Mouse (Mus musculus): ENCODE data around the gene Myl7. TPM values are rescaled to one million over a fixed set of nuclear protein-coding genes. Genes with fewer than 3 reads are reported as not detected.
A peak's percentile ranks its signal among the peaks of the same experiment; 100 is the strongest.

Gene Myl7
- polyA plus RNA-seq, 1 experiment from 2014 or later, result 6,952 TPM

GRCm38 (mm10) chr11:5858723-5859122 lies 39.9 kb downstream of the Myl7 start:
- WGBS, result 81% methylated on average over 1 of the region's 1 CpGs
- Histone ChIP-seq H3K27ac (no peak overlapping the region), H3K4me1 (peaks cover 41% of the 10 kb centered on the region)

GRCm38 (mm10) chr11:5856479-5857130 lies 42.0 kb downstream of the Myl7 start:
- Histone ChIP-seq H3K9me3 (no peaks in the 10 kb centered on the region), H3K4me1 (peaks cover 30% of the 10 kb centered on the region), H3K27ac (no peak overlapping the region), H3K36me3 (no peaks in the 10 kb centered on the region), H3K27me3 (ENCODE audit: insufficient read depth, poor library complexity, severe bottlenecking) (peaks cover 23% of the 10 kb centered on the region), H3K4me3 (no peak overlapping the region)
- DNase-seq (ENCODE audit: low spot score), result no peak
- 67% methylated on average over 8 of the region's 8 CpGs for WGBS

More at GRCm38 (mm10) chr11:5858723-5859122, 39.9 kb downstream of the Myl7 start:
- no peak for DNase-seq (ENCODE audit: low spot score)
- Histone ChIP-seq H3K36me3 (peaks cover 2% of the 10 kb centered on the region; the same call in 1 of the 2 replicates), H3K9me3 (no peaks in the 10 kb centered on the region), H3K4me3 (no peak overlapping the region), H3K27me3 (ENCODE audit: insufficient read depth, poor library complexity, severe bottlenecking) (peaks cover 36% of the 10 kb centered on the region)

- H3K9me3 ChIP-seq, result no peaks in the 10 kb centered on the region
- 34% methylated on average over 7 of the region's 7 CpGs for whole genome bisulfite sequencing
- H3K27ac ChIP-seq, result peak overlapping the region; percentile 33; the same call in 1 of the 2 replicates
- no peaks in the 10 kb centered on the region for H3K36me3 ChIP-seq
- H3K4me3 ChIP-seq, result no peak overlapping the region
- no peak for DNase-seq (ENCODE audit: low spot score)
- H3K27me3 ChIP-seq (ENCODE audit: insufficient read depth, poor library complexity, severe bottlenecking), result peaks cover 16% of the 10 kb centered on the region; the same call in 1 of the 2 replicates
- H3K4me1 ChIP-seq, result peaks cover 30% of the 10 kb centered on the region
Measured at GRCm38 (mm10) chr11:5855902-5856301, 42.7 kb downstream of the Myl7 start.

- peaks cover 31% of the 10 kb centered on the region for H3K4me1 ChIP-seq
- no peaks in the 10 kb centered on the region for H3K36me3 ChIP-seq
- H3K27me3 ChIP-seq (ENCODE audit: insufficient read depth, poor library complexity, severe bottlenecking), result peaks cover 12% of the 10 kb centered on the region; the same call in 1 of the 2 replicates
- no peak for DNase-seq (ENCODE audit: low spot score)
- 0 out of 2 replicates have a peak overlapping the region, but pooled peaks have one; percentile 33 for H3K27ac ChIP-seq
- no peak overlapping the region for H3K4me3 ChIP-seq
- no peaks in the 10 kb centered on the region for H3K9me3 ChIP-seq
Measured at GRCm38 (mm10) chr11:5855481-5855880, 43.1 kb downstream of the Myl7 start.

GRCm38 (mm10) chr11:5852314-5852713 lies 46.3 kb downstream of the Myl7 start:
- H3K4me1 ChIP-seq, result peaks cover 46% of the 10 kb centered on the region
- no peak for DNase-seq (ENCODE audit: low spot score)
- WGBS, result 63% methylated on average over 1 of the region's 1 CpGs
- H3K27ac ChIP-seq, result peak overlapping the region; percentile 53
- no peaks in the 10 kb centered on the region for H3K27me3 ChIP-seq (ENCODE audit: insufficient read depth, poor library complexity, severe bottlenecking)
- H3K9me3 ChIP-seq, result no peaks in the 10 kb centered on the region
- H3K4me3 ChIP-seq, result no peak overlapping the region
- H3K36me3 ChIP-seq, result no peaks in the 10 kb centered on the region

- Histone ChIP-seq H3K4me1 (peaks cover 40% of the 10 kb centered on the region), H3K27ac (peak overlapping the region; percentile 53), H3K27me3 (ENCODE audit: insufficient read depth, poor library complexity, severe bottlenecking) (no peaks in the 10 kb centered on the region), H3K9me3 (no peaks in the 10 kb centered on the region), H3K4me3 (no peak overlapping the region), H3K36me3 (no peaks in the 10 kb centered on the region)
- no peak for DNase-seq (ENCODE audit: low spot score)
- WGBS, result 56% methylated on average over 4 of the region's 4 CpGs
Measured at GRCm38 (mm10) chr11:5851021-5851736, 47.4 kb downstream of the Myl7 start.

GRCm38 (mm10) chr11:5850452-5850851 lies 48.1 kb downstream of the Myl7 start:
- H3K27me3 ChIP-seq (ENCODE audit: insufficient read depth, poor library complexity, severe bottlenecking), result no peaks in the 10 kb centered on the region
- 54% methylated on average over 5 of the region's 5 CpGs for WGBS
- H3K4me3 ChIP-seq, result no peak overlapping the region
- DNase-seq (ENCODE audit: low spot score), result no peak
- no peaks in the 10 kb centered on the region for H3K9me3 ChIP-seq
- H3K36me3 ChIP-seq, result no peaks in the 10 kb centered on the region
- no peak overlapping the region for H3K27ac ChIP-seq
- peaks cover 35% of the 10 kb centered on the region for H3K4me1 ChIP-seq

- no peak overlapping the region for H3K4me3 ChIP-seq
- no peaks in the 10 kb centered on the region for H3K27me3 ChIP-seq (ENCODE audit: insufficient read depth, poor library complexity, severe bottlenecking)
- 67% methylated on average over 2 of the region's 2 CpGs for WGBS
- DNase-seq (ENCODE audit: low spot score), result no peak
- peaks cover 35% of the 10 kb centered on the region for H3K4me1 ChIP-seq
- H3K27ac ChIP-seq, result 0 out of 2 replicates have a peak overlapping the region, but pooled peaks have one; percentile 47
- H3K9me3 ChIP-seq, result no peaks in the 10 kb centered on the region
- H3K36me3 ChIP-seq, result no peaks in the 10 kb centered on the region
Measured at GRCm38 (mm10) chr11:5849316-5849715, 49.3 kb downstream of the Myl7 start.

GRCm38 (mm10) chr11:5848741-5849140 lies 49.8 kb downstream of the Myl7 start:
- DNase-seq (ENCODE audit: low spot score), result no peak
- 68% methylated on average over 6 of the region's 6 CpGs for WGBS
- H3K4me3 ChIP-seq, result no peak overlapping the region
- no peaks in the 10 kb centered on the region for H3K9me3 ChIP-seq
- no peaks in the 10 kb centered on the region for H3K27me3 ChIP-seq (ENCODE audit: insufficient read depth, poor library complexity, severe bottlenecking)
- H3K36me3 ChIP-seq, result no peaks in the 10 kb centered on the region
- no peak overlapping the region for H3K27ac ChIP-seq
- H3K4me1 ChIP-seq, result peaks cover 35% of the 10 kb centered on the region

GRCm38 (mm10) chr11:5846639-5847345 lies 51.8 kb downstream of the Myl7 start:
- H3K27ac ChIP-seq, result no peak overlapping the region
- WGBS, result 49% methylated on average over 7 of the region's 7 CpGs
- no peaks in the 10 kb centered on the region for H3K36me3 ChIP-seq
- H3K4me1 ChIP-seq, result peaks cover 28% of the 10 kb centered on the region
- no peak for DNase-seq (ENCODE audit: low spot score)
- no peaks in the 10 kb centered on the region for H3K9me3 ChIP-seq
- H3K27me3 ChIP-seq (ENCODE audit: insufficient read depth, poor library complexity, severe bottlenecking), result no peaks in the 10 kb centered on the region
- 0 out of 2 replicates have a peak overlapping the region, but pooled peaks have one; percentile 6 for H3K4me3 ChIP-seq
